Mouse (Mus musculus) mouse trophoblast stem cell (cell line): ENCODE results near the gene Klhl26.
"Not testable (repeated sequence)": the region's sequence is repeated elsewhere in the genome, so short reads cannot be mapped to it uniquely, and the experiment has no call there.

Experiments
- in situ Hi-C, 2 experiments: fragments of 300-500 bp; cut with MseI, MboI; formaldehyde crosslinking; loops; 2 replicates in 1 of 2; 3 replicates in 1 of 2; pipeline ENCODE4 v1.15.1; 2025

Klhl26 gene

DNA sequence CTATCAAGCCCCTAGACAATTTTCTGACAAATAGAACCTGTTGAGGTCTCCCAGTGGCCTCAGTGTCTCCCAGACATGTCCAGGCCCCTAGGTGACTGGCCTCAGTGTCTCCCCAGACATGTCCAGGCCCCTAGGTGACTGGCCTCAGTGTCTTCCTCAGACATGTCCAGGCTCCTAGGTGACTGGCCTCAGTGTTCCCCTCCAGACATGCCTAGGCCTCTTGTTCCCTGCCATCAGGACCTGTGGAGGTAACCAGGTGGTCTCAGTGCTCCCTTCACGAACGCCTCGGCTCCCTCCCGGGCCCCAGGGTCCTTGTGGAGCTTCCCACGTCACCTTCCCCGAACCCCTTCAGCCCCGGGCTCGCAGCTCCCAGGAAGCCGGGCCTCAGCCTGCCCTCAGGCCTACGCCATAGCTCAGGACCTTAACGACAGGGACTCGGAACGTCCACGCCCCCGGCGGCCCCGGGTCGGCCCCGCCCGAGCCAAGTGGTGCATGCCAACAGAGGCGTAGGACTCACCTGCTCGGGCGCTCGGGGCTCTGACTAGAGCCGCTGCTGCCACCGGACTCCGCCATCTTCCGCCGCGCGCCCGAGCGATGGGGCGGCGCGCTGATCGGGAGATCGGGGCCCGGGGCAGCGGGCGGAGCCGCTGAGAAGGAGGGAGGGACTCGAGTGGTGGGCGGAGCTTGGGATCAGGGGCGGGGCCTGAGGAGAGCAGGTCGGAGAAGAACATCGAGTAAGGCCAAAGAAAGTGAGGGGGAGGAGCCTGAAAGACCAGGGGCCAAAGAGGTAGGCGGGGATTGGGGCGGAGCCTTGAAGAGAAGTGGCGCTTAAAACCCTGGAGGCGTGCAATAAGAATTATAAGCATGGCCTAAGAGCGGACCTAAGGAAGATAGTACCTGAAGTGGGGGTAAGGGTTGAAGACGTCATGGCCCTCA lies at the start of gene Klhl26:
Gene Klhl26 (minus strand): TSS at position 636 of the 936 bp plus-strand sequence.
- in situ Hi-C loops, result no loop called here

DNA sequence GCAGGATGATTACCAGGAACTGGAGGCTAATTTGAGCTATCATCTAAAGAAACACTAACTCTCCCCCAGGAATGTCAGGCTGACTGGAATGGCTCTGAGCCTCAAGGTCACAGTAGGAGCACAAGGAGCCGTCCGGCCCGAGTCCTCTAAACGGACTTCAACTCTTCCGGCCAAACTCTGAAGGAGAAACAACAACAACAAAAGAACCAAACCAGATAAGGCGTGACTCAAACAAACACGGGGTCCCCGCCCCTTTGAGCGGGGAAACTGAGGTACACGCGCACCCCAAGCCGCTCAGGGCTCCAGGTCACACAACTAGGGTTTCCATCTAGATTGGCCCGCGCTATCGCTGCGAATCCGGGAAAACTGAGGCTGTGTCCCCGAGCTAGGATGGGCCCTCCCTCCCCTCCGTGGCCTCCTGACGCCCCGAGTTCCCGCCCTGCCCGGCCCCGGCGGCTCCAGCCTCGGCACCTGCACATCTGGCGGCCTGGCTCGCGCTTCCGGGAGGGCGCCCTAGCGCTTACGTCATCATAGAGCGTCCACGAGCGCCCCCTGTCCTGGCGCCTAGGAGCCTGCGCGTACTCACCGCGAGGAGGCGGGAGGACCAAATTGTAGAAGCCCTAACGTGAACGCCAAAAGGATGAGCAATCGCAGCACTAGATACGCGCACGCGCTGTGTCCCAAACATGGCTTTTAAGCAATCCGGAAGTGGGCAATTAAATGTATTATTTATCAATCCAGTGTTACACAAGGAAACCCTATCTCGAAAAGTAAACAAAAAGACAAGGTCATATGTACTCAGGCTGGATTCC lies 46.0 kb upstream of the Klhl26 start:
- in situ Hi-C loops, result no loop called here

GRCm38 (mm10) chr8:70519606-70520005 lies 42.8 kb upstream of the Klhl26 start:
- in situ Hi-C loops, result no loop called here

GRCm38 (mm10) chr8:70519043-70519442 lies 42.3 kb upstream of the Klhl26 start:
- in situ Hi-C loops, result no loop called here

- in situ Hi-C loops, result no loop called here
Measured at GRCm38 (mm10) chr8:70517940-70518643, 41.3 kb upstream of the Klhl26 start.

DNA sequence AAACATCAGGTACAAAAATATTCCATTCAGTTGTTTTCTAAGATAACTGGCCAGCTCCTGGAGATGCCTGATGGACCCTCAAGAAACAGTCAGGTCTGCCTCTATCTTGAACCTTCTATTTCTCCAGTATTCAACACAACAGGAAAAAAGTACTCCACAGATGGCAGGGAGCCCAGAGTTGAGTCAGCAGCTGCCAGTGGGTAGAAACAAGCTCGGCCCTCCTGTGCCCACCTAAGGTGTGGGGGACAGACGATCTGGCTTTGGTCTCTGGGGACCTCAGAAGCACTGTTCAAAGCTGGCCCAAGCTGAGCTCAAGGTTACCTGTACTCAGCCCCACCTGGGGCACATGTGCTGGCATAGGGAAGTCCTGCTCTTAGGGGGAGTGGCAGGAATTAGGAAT lies 36.7 kb upstream of the Klhl26 start:
- in situ Hi-C loops, result no loop called here

GRCm38 (mm10) chr8:70512253-70512903 lies 35.6 kb upstream of the Klhl26 start:
- in situ Hi-C loops, result no loop called here

DNA sequence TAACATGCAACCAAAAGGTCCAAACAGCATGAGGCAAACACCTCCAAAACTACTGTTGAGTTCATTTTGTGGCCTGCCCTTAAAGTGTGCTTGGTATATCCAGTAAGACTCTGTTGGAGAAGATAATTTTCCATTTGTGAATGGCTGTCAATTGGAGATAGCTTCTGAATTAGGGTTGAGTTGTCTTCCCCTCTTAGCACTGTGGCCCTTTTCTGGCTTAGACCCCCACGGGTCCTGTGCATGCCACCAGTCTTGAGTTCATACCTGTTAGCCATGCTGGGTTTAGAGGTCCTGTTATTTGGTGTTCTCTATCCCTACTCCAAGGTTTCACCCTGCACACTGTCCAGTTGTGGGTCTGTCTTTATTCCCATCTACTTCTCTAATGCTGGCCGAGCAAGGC lies 35.0 kb upstream of the Klhl26 start:
- in situ Hi-C loops, result no loop called here

DNA sequence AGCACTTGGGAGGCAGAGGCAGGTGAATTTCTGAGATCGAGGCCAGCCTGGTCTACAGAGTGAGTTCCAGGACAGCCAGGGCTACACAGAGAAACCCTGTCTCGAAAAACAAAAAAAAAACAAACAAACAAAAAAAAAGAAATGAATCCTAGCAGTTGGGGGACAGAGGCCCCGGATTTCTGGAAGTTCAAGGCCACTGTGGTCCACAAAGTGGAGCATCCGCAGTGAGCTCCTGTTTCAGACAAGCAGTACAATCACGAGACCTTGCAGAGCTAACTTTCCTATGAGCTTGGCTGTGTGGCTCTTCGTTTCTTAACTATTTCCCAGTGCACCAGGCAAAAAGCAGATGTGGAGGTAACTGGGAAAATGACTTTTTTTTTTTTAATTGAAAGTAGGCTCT lies 34.4 kb upstream of the Klhl26 start:
- in situ Hi-C loops, result not testable (repeated sequence)

DNA sequence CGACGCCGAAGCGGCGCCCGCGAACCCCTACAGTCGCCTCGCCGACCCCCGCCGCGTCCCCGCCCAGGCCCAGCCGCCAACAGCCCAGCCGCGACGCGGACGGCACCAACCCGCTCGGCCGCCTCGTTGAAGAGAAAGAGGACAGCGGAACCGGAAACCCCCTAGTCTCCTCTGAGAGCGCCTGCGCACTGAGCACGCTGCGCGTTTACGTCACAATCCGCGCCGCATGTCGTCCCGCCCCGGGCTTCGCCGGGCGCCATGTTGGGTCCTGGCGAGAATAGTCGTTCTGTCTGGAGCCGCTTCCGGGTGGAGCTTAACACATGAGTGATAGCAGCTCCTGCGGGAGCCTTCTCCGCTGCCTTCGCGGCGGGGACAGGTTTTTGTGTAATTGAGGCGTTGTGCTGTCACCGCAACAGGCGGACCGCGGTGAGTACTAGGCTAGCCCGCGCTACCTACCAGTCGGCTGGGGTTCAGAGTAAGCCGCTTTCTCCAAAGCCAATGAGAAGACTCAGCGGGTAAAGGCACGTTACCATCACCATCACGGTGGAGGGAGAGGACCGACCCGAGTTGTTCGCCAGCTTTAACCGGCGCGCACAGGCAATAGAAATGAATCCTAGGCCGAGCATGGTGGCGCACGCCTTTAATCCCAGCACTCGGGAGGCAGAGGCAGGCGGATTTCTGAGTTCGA lies 33.6 kb upstream of the Klhl26 start, which contains the start of gene Uba52:
Gene Uba52 (minus strand): TSS at position 574 of the 688 bp plus-strand sequence.
- in situ Hi-C loops, result no loop called here

DNA sequence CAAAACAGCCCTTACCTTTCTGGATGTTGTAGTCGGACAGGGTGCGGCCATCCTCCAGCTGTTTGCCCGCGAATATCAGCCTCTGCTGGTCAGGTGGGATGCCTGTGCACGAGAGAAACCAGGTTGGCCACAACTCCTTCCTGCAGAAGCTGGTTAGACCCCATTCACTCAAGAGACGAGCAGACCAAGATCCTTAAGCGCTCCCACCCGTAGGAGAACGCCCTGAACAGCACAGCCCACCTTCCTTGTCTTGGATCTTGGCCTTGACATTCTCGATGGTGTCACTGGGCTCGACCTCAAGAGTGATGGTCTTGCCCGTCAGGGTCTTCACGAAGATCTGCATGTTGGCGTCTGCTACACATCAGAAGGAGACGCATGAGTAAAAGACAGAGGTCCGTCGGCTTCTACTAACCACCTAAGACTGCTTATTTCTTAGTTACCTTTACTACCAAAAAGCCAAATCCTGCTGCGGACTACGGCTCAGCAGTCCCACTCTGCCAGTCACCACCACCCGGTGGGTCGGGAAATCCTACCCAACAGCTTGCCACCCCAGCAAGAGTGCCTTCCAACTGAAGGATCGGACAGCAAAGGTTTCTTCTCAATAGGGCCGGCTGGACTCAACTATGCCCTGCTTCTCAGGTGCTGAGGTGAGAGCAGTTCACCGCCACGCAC lies 32.6 kb upstream of the Klhl26 start:
- in situ Hi-C loops, result loop anchor here (10.0 kb wide), 1 partner anchor 95 kb away; no protein-coding TSS in a partner anchor

DNA sequence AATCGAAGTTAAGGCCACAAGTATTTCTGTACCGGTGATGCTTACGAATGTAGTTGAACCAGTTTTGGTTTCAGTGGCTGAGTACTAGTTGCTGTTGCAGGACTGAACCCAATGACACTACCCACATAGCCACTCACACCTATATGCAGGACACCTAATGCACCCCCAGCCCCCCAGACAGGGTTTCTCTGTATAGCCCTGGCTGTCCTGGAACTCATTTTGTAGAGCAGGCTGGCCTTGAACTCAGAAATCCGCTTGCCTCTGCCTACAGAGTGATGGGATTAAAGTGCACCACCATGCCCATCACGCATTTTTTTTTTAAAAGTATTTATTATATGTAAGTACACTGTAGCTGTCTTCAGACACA lies 30.2 kb upstream of the Klhl26 start:
- in situ Hi-C loops, result loop anchor here (10.0 kb wide), 1 partner anchor 92 kb away; no protein-coding TSS in a partner anchor

GRCm38 (mm10) chr8:70506328-70507026 lies 29.7 kb upstream of the Klhl26 start, which contains the start of gene Rex1bd:
TSS of gene Rex1bd (minus strand) at chr8:70506752.
- in situ Hi-C loops, result loop anchor here (10.0 kb wide), 1 partner anchor 92 kb away; no protein-coding TSS in a partner anchor

DNA sequence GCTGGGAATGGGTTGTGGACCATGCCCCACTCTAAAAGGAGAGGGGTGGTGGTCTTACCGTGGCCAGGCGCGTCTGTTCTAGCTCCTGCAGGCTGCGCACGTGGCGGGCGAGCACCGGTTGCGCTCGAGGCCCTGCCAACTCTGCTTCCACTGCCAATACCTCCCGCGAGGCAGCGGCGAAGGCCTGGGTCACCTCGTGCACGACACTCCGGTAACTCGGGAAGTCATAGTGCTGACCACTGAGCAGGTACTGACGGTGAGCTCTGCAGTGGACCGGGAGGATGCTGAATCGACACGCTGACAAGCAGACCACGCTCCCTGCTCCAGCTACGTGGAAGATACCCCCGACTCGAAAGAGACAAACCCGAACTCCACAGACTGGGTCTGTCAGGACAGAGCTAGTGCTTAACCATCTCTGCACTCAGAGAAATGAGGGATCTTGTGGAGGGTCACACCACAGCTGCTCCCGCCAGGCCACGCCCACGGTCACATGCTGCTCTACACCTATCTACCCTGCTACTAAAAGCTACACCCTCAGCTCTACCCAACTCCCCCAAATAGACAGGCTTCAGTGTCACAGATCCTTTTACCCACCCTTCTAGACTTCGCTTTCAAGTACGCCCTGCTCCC lies 29.0 kb upstream of the Klhl26 start:
- in situ Hi-C loops, result loop anchor here (10.0 kb wide), 1 partner anchor 91 kb away; no protein-coding TSS in a partner anchor

- in situ Hi-C loops, result loop anchor here (10.0 kb wide), 1 partner anchor 90 kb away; no protein-coding TSS in a partner anchor
Measured at GRCm38 (mm10) chr8:70504851-70505250, 28.1 kb upstream of the Klhl26 start.

- in situ Hi-C loops, result loop anchor here (10.0 kb wide), 1 partner anchor 90 kb away; no protein-coding TSS in a partner anchor
Measured at GRCm38 (mm10) chr8:70504291-70504716, 27.5 kb upstream of the Klhl26 start.

- in situ Hi-C loops, result loop anchor here (10.0 kb wide), 1 partner anchor 88 kb away; no protein-coding TSS in a partner anchor
Measured at GRCm38 (mm10) chr8:70503062-70503750, 26.4 kb upstream of the Klhl26 start.

DNA sequence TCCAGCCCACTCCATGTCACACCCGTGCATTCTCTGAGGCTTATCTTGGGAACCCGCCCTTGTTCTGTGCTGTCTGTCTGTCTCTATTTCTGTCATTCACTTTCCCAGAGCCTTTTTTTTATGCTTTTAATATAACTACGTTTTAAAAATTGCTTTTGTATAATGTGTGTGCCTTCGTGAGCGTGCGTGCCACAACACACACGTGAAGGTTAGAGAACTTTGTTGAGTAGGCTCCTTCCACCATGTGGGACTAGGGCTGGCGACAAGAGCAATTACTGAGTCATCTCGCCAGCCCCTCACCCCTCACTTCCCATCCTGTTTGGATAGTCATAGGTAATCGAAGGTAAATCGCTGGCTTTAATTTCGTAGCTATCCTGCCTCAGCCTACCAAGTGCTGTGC lies 25.8 kb upstream of the Klhl26 start:
- in situ Hi-C loops, result loop anchor here (10.0 kb wide), 1 partner anchor 88 kb away; no protein-coding TSS in a partner anchor
